Mouse (Mus musculus): ENCODE data around the gene Slmap. TPM values are rescaled to one million over a fixed set of nuclear protein-coding genes. Genes with fewer than 3 reads are reported as not detected.
"Not testable (repeated sequence)": the region's sequence is repeated elsewhere in the genome, so short reads cannot be mapped to it uniquely, and the experiment has no call there.

The Slmap gene
- 100 to 1,000 TPM; 114 to 116 TPM for total RNA-seq (2021)
- long read RNA-seq, experiment 1, full-length matches to known transcripts, result 12 of 89 reads
- long read RNA-seq, experiment 1, partial matches to known transcripts, result 22 of 89 reads
- long read RNA-seq, experiment 1, other reads (novel, unspliced or antisense), result 55 of 89 reads
- long read RNA-seq, experiment 2, full-length matches to known transcripts, result 4 of 55 reads
- long read RNA-seq, experiment 2, partial matches to known transcripts, result 15 of 55 reads
- long read RNA-seq, experiment 2, other reads (novel, unspliced or antisense), result 36 of 55 reads

- peak; percentile 99 to 100 for DNase-seq (ENCODE audit: low spot score in 2 of 2)
Observed at GRCm38 (mm10) chr14:26534757-26535479, at the start of gene Slmap. Gene Slmap, minus strand, starts transcription at chr14:26534931.

GRCm38 (mm10) chr14:26583645-26584044 is 48.9 kb upstream of the Slmap start:
- DNase-seq (ENCODE audit: low spot score in 2 of 2), result no peak

- DNase-seq (ENCODE audit: low spot score in 2 of 2), result peak; percentile 84 to 90
Observed at GRCm38 (mm10) chr14:26579346-26580343, 44.9 kb upstream of the Slmap start.

- no peak for DNase-seq (ENCODE audit: low spot score in 2 of 2)
Observed at GRCm38 (mm10) chr14:26578791-26579191, 44.1 kb upstream of the Slmap start.

GRCm38 (mm10) chr14:26576255-26576780 is 41.6 kb upstream of the Slmap start:
- DNase-seq (ENCODE audit: low spot score in 2 of 2), result no peak

- DNase-seq (ENCODE audit: low spot score in 2 of 2), result not testable (repeated sequence)
Observed at GRCm38 (mm10) chr14:26573556-26573955, 38.8 kb upstream of the Slmap start, which contains the start of gene Dennd6a. Gene Dennd6a, plus strand, starts transcription at chr14:26573856.

GRCm38 (mm10) chr14:26571951-26572675 is 37.4 kb upstream of the Slmap start:
- no peak for DNase-seq (ENCODE audit: low spot score in 2 of 2)

- no peak for DNase-seq (ENCODE audit: low spot score in 2 of 2)
Observed at GRCm38 (mm10) chr14:26569880-26570279, 35.1 kb upstream of the Slmap start.

- no peak for DNase-seq (ENCODE audit: low spot score in 2 of 2)
Observed at GRCm38 (mm10) chr14:26562247-26562646, 27.5 kb upstream of the Slmap start.

GRCm38 (mm10) chr14:26558536-26558935 is 23.8 kb upstream of the Slmap start:
- peak; percentile 55 to 56 for DNase-seq (ENCODE audit: low spot score in 2 of 2)

GRCm38 (mm10) chr14:26557581-26557980 is 22.9 kb upstream of the Slmap start:
- DNase-seq (ENCODE audit: low spot score in 2 of 2), result no peak

GRCm38 (mm10) chr14:26552853-26553252 is 18.1 kb upstream of the Slmap start:
- no peak for DNase-seq (ENCODE audit: low spot score in 2 of 2)

GRCm38 (mm10) chr14:26552441-26552840 is 17.7 kb upstream of the Slmap start:
- DNase-seq (ENCODE audit: low spot score in 2 of 2), result no peak

- no peak for DNase-seq (ENCODE audit: low spot score in 2 of 2)
Observed at GRCm38 (mm10) chr14:26550712-26551111, 16.0 kb upstream of the Slmap start.

- DNase-seq (ENCODE audit: low spot score in 2 of 2), result no peak
Observed at GRCm38 (mm10) chr14:26547516-26548488, 13.1 kb upstream of the Slmap start.

GRCm38 (mm10) chr14:26542136-26542535 is 7.4 kb upstream of the Slmap start:
- no peak for DNase-seq (ENCODE audit: low spot score in 2 of 2)

- DNase-seq (ENCODE audit: low spot score in 2 of 2), result no peak
Observed at GRCm38 (mm10) chr14:26540577-26540976, 5.8 kb upstream of the Slmap start.

- DNase-seq (ENCODE audit: low spot score in 2 of 2), result peak in 1 of 2 experiments; percentile 36
Observed at GRCm38 (mm10) chr14:26539241-26539640, 4.5 kb upstream of the Slmap start.

All from left cerebral cortex, adult 18-20 months (tissue).